Mouse (Mus musculus) C2C12 (cell line): ENCODE data around the gene Faim.

ENCODE experiments used
- CTCF ChIP-seq: IDR thresholded peaks from one replicate; pipeline ENCODE4 v1.5.1; 2011; ENCODE audit not compliant: control insufficient read depth, insufficient read depth, insufficient read length
- FOSL1 ChIP-seq: IDR thresholded peaks from one replicate; pipeline ENCODE4 v1.8.0; 2011; ENCODE audit warnings: mild to moderate bottlenecking, low read length; ENCODE audit not compliant: poor library complexity, insufficient read depth, severe bottlenecking
- MYOD1 ChIP-seq: IDR thresholded peaks from one replicate; pipeline ENCODE4 v1.6.1; 2011; ENCODE audit warnings: low read depth; ENCODE audit not compliant: control insufficient read depth, insufficient read length
- MYOG ChIP-seq: IDR thresholded peaks from one replicate; pipeline ENCODE4 v1.6.1; 2011; ENCODE audit not compliant: control insufficient read depth, insufficient read length; ENCODE audit errors: extremely low read depth
- USF1 ChIP-seq: IDR thresholded peaks from one replicate; pipeline ENCODE4 v1.6.1; 2011; ENCODE audit warnings: low read depth, mild to moderate bottlenecking, control low read depth, moderate library complexity

- no peak for TF ChIP-seq CTCF
- TF ChIP-seq USF1 = no peak
- no peak for TF ChIP-seq MYOG
- TF ChIP-seq MYOD1 = no peak
- TF ChIP-seq FOSL1 = no peak
These were observed 35.6 kb downstream of the Faim start for GRCm38 (mm10) chr9:99021751-99022150.
